Mouse (Mus musculus) G1E (cell line): ENCODE data around the gene Gbp8. TPM values are rescaled to one million over a fixed set of nuclear protein-coding genes. Genes with fewer than 3 reads are reported as not detected.

Experiments
- ATAC-seq: 2 replicates; pipeline ENCODE4 v1.8.0; 2016; ENCODE audit warnings: mild to moderate bottlenecking; ENCODE audit not compliant: insufficient number of reproducible peaks, poor library complexity, low FRiP score, severe bottlenecking; ENCODE audit errors: extremely low read depth
- DNase-seq: peaks from one replicate; pipeline ENCODE4 v3.0.0; 2012; ENCODE audit warnings: low spot score
- H3K27me3 ChIP-seq: 2 replicates; pipeline ENCODE4 v1.6.1; 2012; ENCODE audit warnings: mild to moderate bottlenecking, low read length, inconsistent platforms; ENCODE audit not compliant: insufficient read depth
- H3K36me3 ChIP-seq: replicated peaks from 2 replicates; pipeline ENCODE3; 2012; ENCODE audit warnings: mild to moderate bottlenecking, inconsistent platforms
- H3K4me1 ChIP-seq: 2 replicates; pipeline ENCODE4 v1.6.1; 2012; ENCODE audit warnings: low read depth, low read length, inconsistent platforms, mixed read lengths; ENCODE audit not compliant: insufficient read depth
- H3K4me3 ChIP-seq: 2 replicates; pipeline ENCODE4 v1.5.1; 2012; ENCODE audit warnings: low read depth, mild to moderate bottlenecking, inconsistent platforms, low read length, moderate library complexity, mixed read lengths
- H3K9me3 ChIP-seq: replicated peaks from 2 replicates; pipeline ENCODE4 v1.6.1; 2012; ENCODE audit warnings: inconsistent platforms
- CTCF ChIP-seq: IDR thresholded peaks from 2 replicates; pipeline ENCODE4 v1.5.1; 2012; ENCODE audit warnings: low read depth, low read length, inconsistent platforms, mixed read lengths
- GATA1 ChIP-seq: IDR thresholded peaks from 2 replicates; pipeline ENCODE4 v1.6.1; 2012; ENCODE audit warnings: borderline replicate concordance, low read length, inconsistent platforms, mixed read lengths
- GATA2 ChIP-seq: IDR thresholded peaks from 2 replicates; pipeline ENCODE4 v1.6.1; 2012; ENCODE audit warnings: low read depth, low read length, inconsistent platforms, borderline replicate concordance
- POLR2AphosphoS5 ChIP-seq: IDR thresholded peaks from 2 replicates; pipeline ENCODE4 v1.6.1; 2012; ENCODE audit warnings: low read depth, low read length, inconsistent platforms; ENCODE audit not compliant: insufficient replicate concordance
- TAL1 ChIP-seq: conservative IDR thresholded peaks from 2 replicates; pipeline ENCODE4 v1.6.1; 2012; ENCODE audit warnings: low read depth, low read length, inconsistent platforms, mixed read lengths
- polyA plus RNA-seq: library from polyadenylated mRNA; stranded (reverse); fragments of >175 nt; gene quantifications from 2 replicates; pipeline ENCODE4 v1.2.3, GENCODE M21; 2012
- total RNA-seq, 2 experiments: library from RNA; stranded (forward) in 1 of 2; stranded (reverse) in 1 of 2; fragments of 200-1000 nt in 1 of 2; fragments of >200 nt in 1 of 2; fragmentation: Nextera tagmentation in 1 of 2; gene quantifications; 2 replicates each; pipeline ENCODE4 v1.2.3; 2014 to 2017

Gbp8 gene
- total and polyA plus RNA-seq, 3 experiments = 0.05 TPM; not detected in 2

GRCm38 (mm10) chr5:104982535-104982934, 156.8 kb downstream of the Gbp8 start, which contains the start of gene Abcg3:
Gene Abcg3 (minus strand): TSS chr5:104982718.
- Histone ChIP-seq H3K4me3 (no peak within 1 kb of the TSS), H3K4me1 (no peaks in the 10 kb centered on the region), H3K9me3 (peaks cover 39% of the 10 kb centered on the region), H3K36me3 (no peaks in the 10 kb centered on the region), H3K27me3 (no peaks in the 10 kb centered on the region)
- ATAC-seq (no peak), DNase-seq (no peak)
- TF ChIP-seq GATA2 = no peak
- TF ChIP-seq CTCF = no peak
- TF ChIP-seq GATA1 = no peak
- TF ChIP-seq TAL1 = no peak
- no peak for TF ChIP-seq POLR2AphosphoS5

GRCm38 (mm10) chr5:104979040-104979513, 160.3 kb downstream of the Gbp8 start:
- Histone ChIP-seq H3K27me3 (no peaks in the 10 kb centered on the region), H3K36me3 (no peaks in the 10 kb centered on the region), H3K4me1 (no peaks in the 10 kb centered on the region), H3K4me3 (no peak overlapping the region), H3K9me3 (peaks cover 43% of the 10 kb centered on the region)
- ATAC-seq (no peak), DNase-seq (no peak)
- TF ChIP-seq TAL1 = no peak
- TF ChIP-seq POLR2AphosphoS5 = no peak
- TF ChIP-seq GATA1 = no peak
- no peak for TF ChIP-seq GATA2
- TF ChIP-seq CTCF = no peak

Other genes starting within 250 kb of the Gbp8 start
- not detected in 2 replicates for gene Abcg3, start 156.8 kb downstream of the Gbp8 start, total RNA-seq (2014; fragmentation: Nextera tagmentation)
- 0.11 TPM in 1 of 2 replicates, not detected in the other for gene Abcg3, start 156.8 kb downstream of the Gbp8 start, total RNA-seq (2017)
- gene Abcg3, start 156.8 kb downstream of the Gbp8 start, polyA plus RNA-seq = not detected in 2 replicates
- not detected in 2 replicates for gene Gbp9, start within 50 bp of the Gbp8 start, total RNA-seq (2014; fragmentation: Nextera tagmentation)
- gene Gbp9, start within 50 bp of the Gbp8 start, total RNA-seq (2017) = 0.16 TPM in 1 of 2 replicates, not detected in the other
- not detected in 2 replicates for gene Gbp9, start within 50 bp of the Gbp8 start, polyA plus RNA-seq
- not detected in 2 replicates for gene Gbp4, start within 50 bp of the Gbp8 start, total RNA-seq (2014; fragmentation: Nextera tagmentation)
- 0.17 and 0.93 TPM in 2 replicates for gene Gbp4, start within 50 bp of the Gbp8 start, total RNA-seq (2017)
- gene Gbp4, start within 50 bp of the Gbp8 start, polyA plus RNA-seq = not detected in 2 replicates
- not detected in 2 replicates for gene Gbp10, start 100.0 kb upstream of the Gbp8 start, total RNA-seq (2014; fragmentation: Nextera tagmentation)
- 0.76 TPM in 1 of 2 replicates, not detected in the other for gene Gbp10, start 100.0 kb upstream of the Gbp8 start, total RNA-seq (2017)
- not detected in 2 replicates for gene Gbp10, start 100.0 kb upstream of the Gbp8 start, polyA plus RNA-seq
- gene Gm43302, start 154.2 kb upstream of the Gbp8 start, total RNA-seq (2014; fragmentation: Nextera tagmentation) = not detected in 2 replicates
- gene Gm43302, start 154.2 kb upstream of the Gbp8 start, total RNA-seq (2017) = under 0.01 and 0.12 TPM in 2 replicates
- not detected in 2 replicates for gene Gm43302, start 154.2 kb upstream of the Gbp8 start, polyA plus RNA-seq
- not detected in 2 replicates for gene Gbp6, start 154.2 kb upstream of the Gbp8 start, total RNA-seq (2014; fragmentation: Nextera tagmentation)
- gene Gbp6, start 154.2 kb upstream of the Gbp8 start, total RNA-seq (2017) = 0.16 TPM in 1 of 2 replicates, not detected in the other
- gene Gbp6, start 154.2 kb upstream of the Gbp8 start, polyA plus RNA-seq = not detected in 2 replicates